Mouse (Mus musculus) lung, adult 18-20 months (tissue): ENCODE data around the gene Grb2.

Source experiments
- DNase-seq, 2 experiments: peaks; one replicate each; pipeline ENCODE4 v3.0.0; 2022; ENCODE audit warnings: mixed read lengths in 2 of 2

Gene Grb2

GRCm38 (mm10) chr11:115712268-115712667 lies 3.9 kb upstream of the Grb2 start:
- DNase-seq: no peak

GRCm38 (mm10) chr11:115711133-115711532 lies 2.7 kb upstream of the Grb2 start:
- no peak for DNase-seq

DNA sequence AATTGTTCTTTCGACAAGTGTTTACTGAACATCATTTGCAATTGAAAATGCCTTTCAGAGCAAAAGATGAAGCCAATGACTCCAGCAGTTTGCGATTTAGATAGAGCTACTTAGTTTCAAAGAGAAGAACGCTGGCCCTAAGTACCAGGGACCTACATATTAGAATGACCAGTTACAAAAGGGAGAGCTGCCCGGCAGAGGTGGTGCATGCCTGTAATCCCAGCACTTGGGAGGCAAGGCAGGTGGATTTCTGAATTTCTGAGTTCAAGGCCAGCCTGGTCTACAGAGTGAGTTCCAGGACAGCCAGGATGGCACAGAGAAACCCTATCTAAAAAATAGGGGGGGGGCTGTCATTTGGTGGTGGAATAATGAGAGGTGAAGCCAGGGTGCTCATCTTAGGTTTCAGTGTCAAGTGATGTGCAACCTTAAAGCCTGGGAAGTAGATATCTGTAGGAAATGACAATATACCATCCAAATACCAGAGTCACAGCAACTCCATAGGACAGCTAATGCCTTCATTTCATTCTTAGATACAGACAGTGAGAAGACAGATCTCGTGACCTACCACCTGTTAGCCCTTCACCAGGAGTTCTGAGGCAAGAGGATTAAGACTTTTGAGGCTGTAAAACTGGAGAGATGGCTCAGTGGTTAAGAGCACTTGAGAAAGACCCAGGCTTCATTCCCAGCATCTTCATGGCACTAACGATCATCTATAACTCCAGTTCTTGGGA lies 1.6 kb upstream of the Grb2 start:
- DNase-seq: no peak

DNA sequence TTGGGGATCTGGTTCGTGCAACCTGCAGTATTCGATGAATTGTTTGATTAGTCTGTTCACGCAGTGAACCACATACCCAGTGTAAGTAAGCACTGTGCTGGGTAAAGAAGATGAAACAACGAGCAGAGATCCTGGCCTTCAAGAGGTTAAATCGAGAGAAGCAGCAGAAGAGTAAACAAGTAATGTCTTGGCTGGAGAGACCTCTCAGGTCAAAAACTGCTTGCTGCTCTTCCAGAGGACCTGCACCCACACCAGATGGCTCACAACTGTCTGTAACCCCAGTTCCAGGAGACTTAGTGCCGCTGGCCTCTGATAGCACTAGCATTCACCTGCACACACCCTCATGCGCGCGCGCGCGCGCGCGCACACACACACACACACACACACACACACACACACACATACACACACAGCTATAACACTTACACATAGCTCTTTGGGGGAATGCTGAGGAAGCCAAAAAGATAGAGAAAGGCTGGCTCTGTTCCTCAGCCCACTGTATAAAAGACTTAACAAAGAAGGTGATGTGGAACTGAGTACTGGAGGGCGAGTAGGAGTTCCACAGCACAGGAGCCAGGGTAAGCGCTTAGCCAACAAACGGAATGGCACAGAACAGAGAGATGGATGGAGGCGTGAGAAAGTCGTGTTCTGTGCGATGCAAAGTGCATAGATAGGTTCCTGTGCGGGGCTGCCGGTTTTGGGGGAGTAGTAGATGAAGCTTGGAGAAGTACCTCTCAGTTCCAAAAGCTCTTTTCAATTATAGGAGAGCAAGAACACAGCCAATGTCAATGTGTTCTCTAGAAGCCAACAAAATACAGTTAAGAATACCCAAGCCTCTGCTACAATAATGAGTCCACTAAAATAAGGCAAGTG lies 795 bp upstream of the Grb2 start:
- DNase-seq: peak; percentile 30 to 41

DNA sequence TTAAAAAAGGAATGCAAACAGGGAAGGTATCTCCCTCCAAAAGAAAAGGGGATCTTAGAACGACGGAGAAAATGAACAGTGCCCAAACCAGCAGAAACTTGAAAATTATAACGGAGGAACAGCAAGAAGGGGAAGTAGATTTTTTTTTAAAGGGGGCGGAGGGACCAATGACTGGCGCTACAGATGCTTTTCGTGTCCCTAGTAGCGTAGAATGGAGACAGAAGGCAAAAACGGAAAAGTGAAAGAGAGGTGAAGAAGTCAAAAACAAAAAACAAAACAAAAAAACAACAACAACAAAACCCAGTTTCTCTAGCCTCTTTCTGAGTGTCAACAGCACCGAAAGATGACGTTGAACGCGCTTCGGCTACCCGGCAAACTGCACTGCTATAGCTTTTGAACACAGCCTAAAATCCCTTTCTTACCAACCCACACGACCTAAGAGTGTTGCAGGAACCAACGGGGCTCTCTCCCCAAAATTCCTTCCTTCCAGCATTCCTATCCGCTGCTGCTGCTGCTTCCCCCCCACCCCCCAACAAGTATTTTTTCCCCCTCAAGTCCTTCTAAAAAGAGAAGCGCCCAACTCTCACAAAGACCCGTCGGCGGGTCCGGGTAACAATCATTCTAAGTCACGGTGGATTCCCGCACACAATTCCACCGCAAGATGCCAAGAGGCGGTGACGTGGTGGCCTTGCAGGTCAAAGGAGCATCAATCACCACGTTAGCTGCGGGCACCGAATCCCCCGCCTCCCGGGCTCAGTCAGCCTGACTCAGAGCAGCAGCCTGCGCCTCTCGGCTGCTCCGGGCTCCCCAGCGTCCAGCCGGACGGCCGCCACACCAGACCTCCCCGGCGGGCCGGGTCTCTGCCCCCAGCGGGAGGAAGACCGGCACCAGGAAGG lies 836 bp downstream of the Grb2 start:
- DNase-seq: peak; percentile 47 to 48

GRCm38 (mm10) chr11:115706584-115706983 lies 1.8 kb downstream of the Grb2 start:
- no peak for DNase-seq

GRCm38 (mm10) chr11:115705561-115705960 lies 2.8 kb downstream of the Grb2 start:
- no peak for DNase-seq

GRCm38 (mm10) chr11:115704648-115705047 lies 3.7 kb downstream of the Grb2 start:
- DNase-seq: no peak

DNA sequence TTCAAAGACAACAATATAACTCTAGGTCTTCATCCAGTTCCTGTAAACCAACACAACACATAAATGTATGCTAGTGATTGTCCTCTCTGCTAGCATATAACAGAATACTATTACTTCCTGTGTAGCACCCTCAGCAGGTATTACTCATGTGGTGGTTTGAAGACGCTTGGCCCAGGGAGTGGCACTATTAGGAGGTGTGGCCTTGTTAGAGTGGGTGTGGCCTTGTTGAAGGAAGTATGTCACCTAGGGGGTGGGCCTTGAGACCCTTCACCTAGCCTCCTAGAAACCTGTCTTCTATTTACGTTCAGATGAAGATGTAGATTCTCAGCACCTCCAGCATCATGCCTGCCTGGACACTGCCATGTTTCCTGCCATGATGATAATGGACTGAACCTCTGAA lies 4.9 kb downstream of the Grb2 start:
- no peak for DNase-seq

DNA sequence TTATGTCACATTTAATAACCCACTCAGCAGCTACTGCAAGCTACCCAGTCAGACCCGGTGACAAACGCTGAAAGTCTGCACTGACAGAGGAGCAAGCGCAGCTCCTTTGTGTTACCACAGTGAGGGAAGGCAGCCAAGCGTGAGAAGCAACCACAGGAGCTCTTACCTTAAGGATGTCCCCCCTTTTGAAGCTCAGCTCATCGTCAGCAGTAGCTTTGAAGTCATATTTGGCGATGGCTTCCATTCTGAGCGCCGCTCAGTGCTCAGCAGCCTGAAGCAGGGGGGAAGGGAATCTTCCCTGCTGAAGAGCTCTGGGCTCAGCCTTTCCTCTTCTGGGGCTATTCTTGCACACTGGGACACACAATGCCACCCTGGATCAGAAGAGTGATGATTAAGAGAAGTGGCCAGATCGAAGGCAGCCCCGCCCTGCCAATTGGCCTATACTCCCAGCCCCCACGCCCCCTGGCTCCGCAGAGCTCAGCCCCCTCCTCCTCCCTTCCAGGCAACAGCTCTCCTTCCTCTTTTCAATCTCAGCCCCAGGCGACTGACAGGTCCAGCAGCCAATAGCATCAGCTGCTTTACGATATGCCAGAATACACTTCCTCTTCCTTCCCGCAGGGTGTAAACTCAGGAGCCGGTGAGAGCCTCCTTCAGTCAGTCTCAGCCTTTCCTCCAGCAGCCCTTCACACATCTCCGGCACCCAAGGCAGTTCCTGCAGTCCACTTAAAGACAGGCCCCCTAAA lies 9.2 kb downstream of the Grb2 start:
- peak; percentile 95 for DNase-seq

DNA sequence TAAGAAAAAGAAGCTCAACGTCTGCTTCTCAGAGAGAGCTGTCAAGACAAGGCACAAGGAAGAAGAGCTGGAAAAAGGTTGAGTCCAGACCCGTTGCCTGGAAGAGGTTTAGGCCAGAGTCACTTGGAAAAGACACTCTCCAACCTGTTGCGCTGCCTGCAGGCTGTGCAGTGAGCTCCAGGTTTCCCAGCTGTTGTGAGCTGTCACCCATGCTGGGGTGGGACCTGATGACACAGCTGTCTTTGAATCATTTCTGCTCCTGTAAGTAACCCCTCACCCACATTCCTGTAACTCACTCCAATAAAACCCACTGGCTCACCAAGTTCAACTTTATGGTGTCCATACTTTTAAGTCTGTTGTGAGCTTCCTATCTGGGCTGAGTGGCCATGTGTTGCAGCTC lies 10.7 kb downstream of the Grb2 start:
- no peak for DNase-seq

GRCm38 (mm10) chr11:115697091-115697490 lies 11.3 kb downstream of the Grb2 start:
- no peak for DNase-seq

GRCm38 (mm10) chr11:115696471-115696870 lies 11.9 kb downstream of the Grb2 start:
- DNase-seq: no peak

GRCm38 (mm10) chr11:115693979-115694578 lies 14.3 kb downstream of the Grb2 start:
- DNase-seq: no peak

- peak; percentile 66 to 68 for DNase-seq
Observed at GRCm38 (mm10) chr11:115692800-115693199, 15.6 kb downstream of the Grb2 start.

DNA sequence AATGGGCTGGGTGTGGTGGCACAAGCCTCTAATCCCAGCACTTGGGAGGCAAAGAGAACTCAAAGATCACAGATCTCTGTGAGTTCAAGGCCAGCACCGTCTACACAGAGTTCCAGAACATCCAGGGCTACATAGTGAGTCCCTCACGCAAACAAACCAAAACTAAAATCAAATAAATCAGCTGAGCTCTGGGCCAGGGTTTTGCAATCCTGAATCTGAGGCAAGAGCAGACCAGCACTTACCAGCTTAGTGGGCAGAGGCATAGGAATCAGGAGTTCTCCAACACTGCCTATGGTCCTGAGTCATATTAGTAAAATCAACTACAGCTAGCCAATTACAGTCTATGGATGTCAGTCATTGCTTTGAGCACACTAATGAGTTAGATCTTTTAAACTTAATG lies 16.4 kb downstream of the Grb2 start:
- DNase-seq: peak; percentile 48 to 64

- no peak for DNase-seq
Observed at GRCm38 (mm10) chr11:115691511-115691910, 16.9 kb downstream of the Grb2 start.

DNA sequence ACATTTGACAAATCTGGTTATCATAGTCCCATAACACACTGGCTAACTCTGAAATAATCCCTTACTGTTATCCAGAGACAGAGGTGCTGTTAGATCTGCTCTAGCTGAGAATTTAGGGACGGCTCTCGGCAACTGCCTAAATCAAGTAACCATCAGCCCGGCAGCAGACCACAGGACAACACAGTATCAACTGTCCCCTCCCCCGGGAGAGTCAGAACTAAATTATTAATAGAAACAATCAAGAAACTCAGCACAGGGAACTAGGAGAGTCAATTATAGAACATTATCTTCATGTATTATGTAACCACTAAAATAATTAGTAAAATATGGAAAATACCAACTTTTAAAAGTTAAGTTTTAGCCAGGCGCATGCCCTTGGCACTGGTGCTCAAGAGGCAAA lies 17.4 kb downstream of the Grb2 start:
- no peak for DNase-seq

DNA sequence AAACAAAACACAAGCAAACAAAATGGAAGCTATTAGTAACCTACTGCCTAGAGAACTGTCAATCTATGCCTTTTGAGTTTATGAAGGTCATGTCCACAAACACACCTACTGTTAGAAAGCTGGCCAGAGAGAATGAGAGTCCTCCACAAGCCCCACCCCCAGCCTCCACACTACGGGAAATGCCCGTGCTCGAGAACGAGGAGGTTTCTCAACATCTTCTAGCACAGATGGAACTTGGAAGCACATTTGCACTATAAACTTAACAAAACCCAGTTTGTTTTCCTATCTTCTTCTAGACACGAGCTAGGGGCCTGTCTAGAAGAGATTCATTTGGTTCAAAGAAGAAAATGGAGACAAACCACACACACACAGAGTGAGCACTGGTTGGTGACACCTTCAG lies 18.0 kb downstream of the Grb2 start:
- DNase-seq: peak; percentile 75 to 77

GRCm38 (mm10) chr11:115689137-115689915 lies 19.1 kb downstream of the Grb2 start:
- no peak for DNase-seq

- DNase-seq: no peak
Observed at GRCm38 (mm10) chr11:115686369-115686768, 22.0 kb downstream of the Grb2 start.
